Mouse (Mus musculus) left cerebral cortex, postnatal 36 days (tissue): ENCODE results near the gene Tpcn1. TPM values are rescaled to one million over a fixed set of nuclear protein-coding genes. Genes with fewer than 3 reads are reported as not detected.

Experiments used
- DNase-seq, 2 experiments: peaks; one replicate each; pipeline ENCODE4 v3.0.0; 2021 to 2022; ENCODE audit warnings: low spot score in 2 of 2, mixed read lengths in 1 of 2
- intact Hi-C: fragments of 180-260 bp; cut with DNase I; formaldehyde crosslinking; loops from one replicate; pipeline ENCODE4 v1.15.1; 2025
- total RNA-seq, 2 experiments: library from RNA; stranded (reverse); gene quantifications; 2 replicates each; pipeline ENCODE4 v1.2.3; 2021

Tpcn1 gene
- total RNA-seq, 2 experiments from 2014 or later: 32.9 to 36.0 TPM

DNA sequence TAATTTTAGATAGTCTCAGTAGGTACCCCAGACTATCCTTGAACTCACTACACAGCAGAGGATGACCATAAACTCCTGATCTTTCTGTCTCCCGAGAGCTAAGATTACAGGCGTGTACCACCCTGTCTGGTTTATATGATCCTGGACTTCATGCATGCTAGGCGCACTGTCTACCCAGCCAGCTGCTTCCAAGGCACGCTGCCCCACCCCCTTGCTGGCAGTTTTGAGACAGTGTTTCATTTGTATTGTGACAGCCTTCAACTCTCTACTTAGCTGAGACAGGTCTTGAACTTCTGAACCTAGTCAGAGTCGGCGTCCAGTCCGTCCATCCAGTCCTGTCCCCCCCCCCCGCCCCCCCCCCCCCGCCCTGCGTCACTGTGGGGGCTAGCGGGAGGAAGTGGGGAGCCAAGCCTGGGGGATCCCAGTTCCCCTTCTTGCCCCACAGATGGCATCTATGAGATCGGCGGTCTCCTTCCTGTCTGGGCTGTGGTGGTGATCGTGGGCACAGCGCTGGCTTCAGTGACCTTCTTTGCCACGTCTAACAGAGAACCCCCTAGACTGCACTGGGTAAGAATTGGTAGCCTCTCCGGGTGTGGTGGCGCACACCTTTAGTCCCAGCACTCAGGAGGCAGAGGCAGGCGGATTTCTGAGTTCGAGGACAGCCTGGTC is 61.0 kb downstream of the Tpcn1 start:
- intact Hi-C loops: no loop called here
- no peak for DNase-seq

GRCm38 (mm10) chr5:120526311-120526710 is 62.2 kb downstream of the Tpcn1 start:
- intact Hi-C loops: no loop called here
- no peak for DNase-seq

- intact Hi-C loops: no loop called here
- DNase-seq: no peak
These were observed 62.7 kb downstream of the Tpcn1 start for GRCm38 (mm10) chr5:120525737-120526136.

DNA sequence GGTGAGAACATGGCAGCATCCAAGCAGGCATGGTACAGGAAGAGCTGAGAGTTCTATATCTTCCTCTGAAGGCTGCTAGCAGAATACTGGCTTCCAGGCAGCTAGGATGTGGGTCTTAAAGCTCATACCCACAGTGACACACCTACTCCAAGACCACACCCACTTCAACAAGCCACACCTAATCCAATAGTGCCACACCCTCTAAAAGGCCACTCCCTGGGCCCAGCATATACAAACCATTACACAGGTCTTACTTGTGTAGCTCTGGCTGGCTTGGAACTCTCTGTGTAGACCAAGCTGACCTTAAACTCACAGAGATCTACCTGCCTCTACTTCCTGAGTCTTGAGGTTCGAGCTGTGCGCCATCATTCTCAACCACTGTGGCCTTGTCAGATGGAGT is 63.7 kb downstream of the Tpcn1 start:
- no peak for DNase-seq
- intact Hi-C loops: no loop called here

GRCm38 (mm10) chr5:120522649-120523048 is 65.8 kb downstream of the Tpcn1 start:
- intact Hi-C loops: no loop called here
- DNase-seq: no peak

- no peak for DNase-seq
- intact Hi-C loops: no loop called here
These were observed 70.9 kb downstream of the Tpcn1 start for GRCm38 (mm10) chr5:120517552-120517951.

- intact Hi-C loops: no loop called here
- no peak for DNase-seq
These were observed 72.1 kb downstream of the Tpcn1 start for GRCm38 (mm10) chr5:120516221-120516984.

DNA sequence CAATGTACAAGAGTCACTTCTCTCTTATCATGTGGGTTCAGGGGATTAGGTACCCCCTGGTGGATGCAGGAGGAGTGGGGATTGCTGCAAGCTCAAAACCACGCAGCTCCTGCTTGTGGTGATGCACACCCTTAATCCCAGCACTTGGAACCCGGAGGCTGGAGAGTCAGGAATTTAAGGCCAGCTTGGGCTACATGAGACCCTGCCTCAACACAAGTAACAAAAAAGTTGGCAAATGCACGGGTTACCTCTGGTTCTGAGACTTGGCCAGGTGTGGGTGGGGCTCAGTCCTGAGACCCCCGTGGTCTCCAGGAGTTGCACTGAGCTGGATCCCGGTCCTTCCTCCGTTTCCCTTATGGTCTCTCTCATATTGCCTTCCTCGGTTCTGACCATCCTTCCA is 73.0 kb downstream of the Tpcn1 start:
- no peak for DNase-seq
- intact Hi-C loops: no loop called here

DNA sequence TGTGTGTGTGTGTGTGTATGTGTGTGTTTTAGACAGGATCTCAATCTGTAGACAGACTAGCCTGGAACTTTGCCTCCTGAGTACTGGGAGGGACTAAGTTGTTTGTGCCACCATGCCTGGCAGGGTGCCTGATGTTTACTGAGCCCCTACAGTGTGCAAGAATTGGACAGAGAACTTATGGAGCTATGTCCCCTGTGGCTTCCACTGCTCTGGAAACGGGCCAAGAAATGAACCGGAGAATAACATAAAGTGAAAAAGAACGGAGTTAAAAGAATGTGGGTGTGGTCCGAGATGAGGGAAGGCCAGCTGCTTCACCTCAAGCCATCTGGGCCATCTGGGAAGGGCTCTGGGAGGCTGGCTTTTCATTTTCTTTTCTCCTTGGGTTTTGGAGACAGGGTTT is 73.7 kb downstream of the Tpcn1 start:
- no peak for DNase-seq
- intact Hi-C loops: loop anchor here (5.0 kb wide), 1 partner anchor 73 kb away; the partner anchor contains the start of genes Iqcd and Tpcn1

- no peak for DNase-seq
- intact Hi-C loops: loop anchor here (5.0 kb wide), 1 partner anchor 73 kb away; the partner anchor contains the start of genes Iqcd and Tpcn1
These were observed 74.3 kb downstream of the Tpcn1 start for GRCm38 (mm10) chr5:120514031-120514677.

DNA sequence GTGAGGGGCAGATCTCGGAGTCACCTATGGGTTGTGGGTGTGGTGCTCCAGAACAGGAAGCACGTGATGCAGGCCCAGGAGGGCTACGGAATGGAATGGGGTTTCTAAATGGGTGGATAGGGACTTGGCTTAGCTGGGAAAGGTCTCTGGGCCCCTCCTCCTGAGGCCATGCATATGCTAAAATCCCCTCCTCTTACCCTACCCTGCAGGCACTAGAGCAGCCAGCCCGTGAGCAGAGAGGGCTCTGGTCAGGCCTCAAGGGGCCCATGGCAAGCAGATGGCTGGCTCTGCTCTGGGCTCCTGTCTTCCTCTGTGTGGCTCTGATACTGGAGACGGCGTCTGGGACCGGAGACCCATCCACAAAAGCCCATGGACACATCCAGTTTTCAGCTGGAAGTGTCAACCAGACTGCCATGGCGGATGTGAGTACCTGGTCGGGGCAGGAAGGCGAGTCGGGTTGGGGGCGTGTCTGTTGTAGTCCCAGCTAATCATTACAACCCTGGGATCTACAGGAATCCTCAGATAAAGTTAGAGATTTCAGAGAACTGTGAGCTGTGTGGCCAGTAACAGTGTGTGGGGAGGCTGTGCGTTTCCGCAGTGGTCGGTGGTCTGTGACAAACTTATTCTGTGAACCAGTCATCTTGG is 75.4 kb downstream of the Tpcn1 start:
- intact Hi-C loops: loop anchor here (5.0 kb wide), 1 partner anchor 74 kb away; the partner anchor contains the start of genes Iqcd and Tpcn1
- no peak for DNase-seq

GRCm38 (mm10) chr5:120511643-120512220 is 76.7 kb downstream of the Tpcn1 start:
- intact Hi-C loops: loop anchor here (5.0 kb wide), 1 partner anchor 76 kb away; the partner anchor contains the start of genes Iqcd and Tpcn1
- DNase-seq: no peak

GRCm38 (mm10) chr5:120510982-120511642 is 77.4 kb downstream of the Tpcn1 start, which contains the start of gene Slc8b1:
Gene Slc8b1, plus strand, starts transcription at chr5:120511168.
- intact Hi-C loops: loop anchor here (5.0 kb wide), 1 partner anchor 76 kb away; the partner anchor contains the start of genes Iqcd and Tpcn1
- DNase-seq: peak; percentile 76 to 79

- intact Hi-C loops: no loop called here
- no peak for DNase-seq
These were observed 81.2 kb downstream of the Tpcn1 start for GRCm38 (mm10) chr5:120507311-120507710.

GRCm38 (mm10) chr5:120506490-120506889 is 82.0 kb downstream of the Tpcn1 start:
- DNase-seq: no peak
- intact Hi-C loops: no loop called here

- no peak for DNase-seq
These were observed 82.7 kb downstream of the Tpcn1 start for GRCm38 (mm10) chr5:120505781-120506180.

GRCm38 (mm10) chr5:120505368-120505767 is 83.1 kb downstream of the Tpcn1 start:
- intact Hi-C loops: loop anchor here (1.0 kb wide), 1 partner anchor 100 kb away; no protein-coding TSS in a partner anchor
- DNase-seq: peak; percentile 70

More at GRCm38 (mm10) chr5:120505781-120506180, 82.7 kb downstream of the Tpcn1 start:
- intact Hi-C loops: loop anchor here (1.0 kb wide), 1 partner anchor 100 kb away; no protein-coding TSS in a partner anchor

DNA sequence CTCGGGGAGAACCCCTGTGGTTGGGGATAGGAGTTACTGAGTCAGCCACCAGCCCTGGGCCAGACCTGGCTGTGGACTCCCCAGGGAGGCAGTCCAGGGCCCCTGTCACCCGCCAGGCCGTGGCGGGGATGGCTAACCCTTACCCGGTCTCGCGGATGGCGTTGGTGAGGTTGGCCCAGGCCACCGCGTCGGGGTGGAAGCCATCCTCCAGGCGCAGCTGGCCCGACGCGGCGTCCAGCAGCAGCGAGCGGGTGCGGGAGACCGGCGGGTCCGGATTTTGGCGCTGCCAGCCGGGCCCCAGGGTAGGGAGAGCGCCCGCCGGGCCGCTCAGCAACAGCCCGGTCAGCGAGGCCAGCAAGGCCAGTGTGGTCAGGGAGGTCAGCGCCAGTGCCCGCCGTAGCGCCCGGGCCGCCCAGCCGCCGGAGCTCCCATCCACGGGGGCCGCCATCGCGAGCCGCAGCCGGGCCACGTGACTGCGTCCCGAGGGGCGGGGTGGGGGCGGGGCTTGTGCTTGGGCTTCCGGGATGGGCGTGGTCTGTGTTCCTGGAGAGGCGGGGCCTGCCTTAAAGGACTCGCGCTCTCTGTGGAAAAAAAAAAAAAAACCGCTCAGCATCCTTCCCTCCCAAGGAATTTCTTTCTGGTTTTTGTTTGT is 85.2 kb downstream of the Tpcn1 start, which contains the start of gene Plbd2:
Gene Plbd2, minus strand, starts transcription at position 482 of the 652 bp plus-strand sequence.
- DNase-seq: peak; percentile 81 to 82
- intact Hi-C loops: no loop called here
